Mouse (Mus musculus): ENCODE results near the gene Glrb.

The Glrb gene

GRCm38 (mm10) chr3:80818619-80819018 lies 94.8 kb downstream of the Glrb start:
- DNase-seq = no peak

GRCm38 (mm10) chr3:80813734-80814133 lies 99.7 kb downstream of the Glrb start:
- DNase-seq = no peak

GRCm38 (mm10) chr3:80812237-80812636 lies 101.2 kb downstream of the Glrb start:
- no peak for DNase-seq

- no peak for DNase-seq
These were observed 108.1 kb downstream of the Glrb start for GRCm38 (mm10) chr3:80805327-80805726.

- DNase-seq = no peak
These were observed 109.6 kb downstream of the Glrb start for GRCm38 (mm10) chr3:80803811-80804210.

- DNase-seq = no peak
These were observed 110.2 kb downstream of the Glrb start for GRCm38 (mm10) chr3:80803211-80803610.

- peak; percentile 64 to 71 for DNase-seq
These were observed 110.8 kb downstream of the Glrb start, which contains the start of gene Gria2 for GRCm38 (mm10) chr3:80802596-80803081. Gene Gria2, minus strand, starts transcription at chr3:80802835.

- DNase-seq = no peak
These were observed 111.6 kb downstream of the Glrb start for GRCm38 (mm10) chr3:80801827-80802310.

- peak in 1 of 2 experiments; percentile 18 for DNase-seq
These were observed 112.2 kb downstream of the Glrb start for GRCm38 (mm10) chr3:80800995-80801826.

GRCm38 (mm10) chr3:80800299-80800994 lies 113.0 kb downstream of the Glrb start:
- peak; percentile 4 to 25 for DNase-seq

- no peak for DNase-seq
These were observed 115.5 kb downstream of the Glrb start for GRCm38 (mm10) chr3:80797935-80798334.

GRCm38 (mm10) chr3:80796764-80797163 lies 116.7 kb downstream of the Glrb start:
- no peak for DNase-seq

GRCm38 (mm10) chr3:80795284-80795683 lies 118.2 kb downstream of the Glrb start:
- DNase-seq = no peak

Measured in lung, postnatal 4 days (tissue).